Mouse (Mus musculus): Measurements from ENCODE around the gene Pla2g1b.

Pla2g1b gene

GRCm38 (mm10) chr5:115522531-115522930, 56.5 kb downstream of the Pla2g1b start:
- no peak for ATAC-seq (ENCODE audit: low TSS enrichment)

GRCm38 (mm10) chr5:115522981-115523499, 57.0 kb downstream of the Pla2g1b start:
- no peak for ATAC-seq (ENCODE audit: low TSS enrichment)

- no peak for ATAC-seq (ENCODE audit: low TSS enrichment)
These were observed 57.9 kb downstream of the Pla2g1b start for GRCm38 (mm10) chr5:115523971-115524370.

All from frontal cortex, adult (tissue).